Mouse (Mus musculus) ES-E14 (cell line): Measurements from ENCODE around the gene Plac1. TPM values are rescaled to one million over a fixed set of nuclear protein-coding genes. Genes with fewer than 3 reads are reported as not detected.
A peak's percentile ranks its signal among the peaks of the same experiment; 100 is the strongest.
"Not testable (repeated sequence)": the region's sequence is repeated elsewhere in the genome, so short reads cannot be mapped to it uniquely, and the experiment has no call there.

Source experiments
- DNase-seq: peaks from one replicate; pipeline ENCODE4 v3.0.0-alpha.2; 2013; ENCODE audit warnings: low read depth, low spot score
- H3K27ac ChIP-seq: 2 replicates; pipeline ENCODE4 v1.5.1; 2012; ENCODE audit warnings: low read depth, mild to moderate bottlenecking, low read length, moderate library complexity, mixed read lengths; ENCODE audit not compliant: poor library complexity, insufficient read depth, severe bottlenecking
- H3K36me3 ChIP-seq: 2 replicates; pipeline ENCODE4 v1.6.1; 2012; ENCODE audit warnings: mild to moderate bottlenecking, low read length, moderate library complexity, mixed read lengths; ENCODE audit not compliant: control insufficient read depth, poor library complexity, insufficient read depth, severe bottlenecking
- H3K4me1 ChIP-seq, 2 experiments: fragments of 150-350 bp in 1 of 2; sonication (generic) in 1 of 2; 2 replicates each; pipeline ENCODE4 v1.6.1; 2012; ENCODE audit warnings: low read length in 2 of 2, mild to moderate bottlenecking in 1 of 2, mixed read lengths in 1 of 2; ENCODE audit not compliant: control insufficient read depth in 2 of 2, insufficient read depth in 2 of 2, poor library complexity in 1 of 2
- H3K4me3 ChIP-seq, 2 experiments: fragments of 150-350 bp in 1 of 2; sonication (generic) in 1 of 2; 2 replicates each; pipeline ENCODE4 v1.5.1; 2012; ENCODE audit warnings: low read length in 2 of 2, low read depth in 1 of 2, mild to moderate bottlenecking in 1 of 2, mixed read lengths in 1 of 2; ENCODE audit not compliant: insufficient read depth in 1 of 2, poor library complexity in 1 of 2, severe bottlenecking in 1 of 2
- H3K9ac ChIP-seq: 2 replicates; pipeline ENCODE4 v1.6.1; 2012; ENCODE audit warnings: low read depth, mild to moderate bottlenecking, low read length, mixed read lengths; ENCODE audit not compliant: poor library complexity, insufficient read depth, severe bottlenecking
- H3K9me3 ChIP-seq: fragments of 150-350 bp; sonication (generic); 2 replicates; pipeline ENCODE4 v1.6.1; 2012; ENCODE audit warnings: low read depth, mild to moderate bottlenecking, low read length; ENCODE audit not compliant: control insufficient read depth, insufficient read depth
- CHD2 ChIP-seq: IDR thresholded peaks from 2 replicates; pipeline ENCODE4 v1.6.1; 2014; ENCODE audit warnings: mild to moderate bottlenecking, low read depth, low read length, inconsistent platforms
- HCFC1 ChIP-seq: IDR thresholded peaks from 2 replicates; pipeline ENCODE4 v1.6.1; 2012; ENCODE audit warnings: low read length, inconsistent platforms, borderline replicate concordance; ENCODE audit not compliant: insufficient read depth
- MAFK ChIP-seq: IDR thresholded peaks from 2 replicates; pipeline ENCODE4 v1.6.1; 2014; ENCODE audit warnings: mild to moderate bottlenecking, low read depth, low read length, inconsistent platforms; ENCODE audit not compliant: insufficient read depth
- ZC3H11A ChIP-seq: IDR thresholded peaks from 2 replicates; pipeline ENCODE4 v1.6.1; 2012; ENCODE audit warnings: low read depth, mild to moderate bottlenecking, inconsistent platforms, low read length, borderline replicate concordance
- ZNF384 ChIP-seq: IDR thresholded peaks from 2 replicates; pipeline ENCODE4 v1.6.1; 2012; ENCODE audit warnings: low read depth, low read length, inconsistent platforms
- in situ Hi-C, 2 experiments: fragments of 600-800 bp; cut with MboI; formaldehyde crosslinking; loops; one replicate each; pipeline ENCODE4 v1.15.1; 2025; ENCODE audit warnings: low sequenced_read_pairs in 2 of 2, inconsistent platforms in 1 of 2; ENCODE audit not compliant: unreplicated experiment in 2 of 2
- total RNA-seq: library from RNA; depleted of rRNA; stranded (reverse); fragments of 300-350 nt; gene quantifications from 2 replicates; pipeline ENCODE4 v1.2.3, GENCODE M21; 2012; rRNA removed

The Plac1 gene
- 0.42 and 5.7 TPM in 2 replicates for total RNA-seq

GRCm38 (mm10) chrX:53240011-53240410, at the start of gene Plac1:
Gene Plac1, minus strand, starts transcription at chrX:53240111.
- in situ Hi-C loops = no loop called here
- TF ChIP-seq HCFC1 = no peak
- no peak for TF ChIP-seq ZNF384
- TF ChIP-seq MAFK = no peak
- TF ChIP-seq ZC3H11A = no peak
- no peak for TF ChIP-seq CHD2
- H3K9ac ChIP-seq = no peak within 1 kb of the TSS
- H3K4me3 ChIP-seq = no peak within 1 kb of the TSS
- H3K9me3 ChIP-seq = no peaks in the 10 kb centered on the region
- no peaks in the 10 kb centered on the region for H3K36me3 ChIP-seq
- DNase-seq = no peak
- H3K27ac ChIP-seq = no peak within 1 kb of the TSS
- H3K4me1 ChIP-seq = no peaks in the 10 kb centered on the region

DNA sequence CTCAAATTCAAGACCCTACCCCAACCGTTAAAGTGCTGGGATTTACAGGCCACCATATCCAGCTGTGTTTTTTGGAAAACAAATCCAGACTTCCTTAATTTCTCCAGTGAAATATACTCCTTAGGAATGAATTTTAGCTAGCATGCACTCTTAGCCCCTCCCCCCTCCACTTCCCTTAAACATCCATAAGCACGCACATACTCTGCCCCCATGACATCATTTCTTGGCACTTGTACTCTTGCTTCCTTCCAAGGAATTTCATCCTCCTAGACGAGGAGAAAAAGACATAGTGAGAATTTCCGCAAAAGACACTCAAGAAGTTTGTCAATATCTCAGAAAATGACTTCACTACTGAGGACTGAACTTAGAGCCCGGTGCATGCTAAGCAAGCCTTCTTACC, 48.0 kb upstream of the Plac1 start:
- H3K4me1 ChIP-seq = no peaks in the 10 kb centered on the region
- in situ Hi-C loops = no loop called here
- H3K27ac ChIP-seq = no peak overlapping the region
- H3K4me3 ChIP-seq = no peak overlapping the region
- H3K9me3 ChIP-seq = no peaks in the 10 kb centered on the region
- no peak for TF ChIP-seq CHD2
- TF ChIP-seq ZC3H11A = no peak
- no peak for TF ChIP-seq HCFC1
- no peak for TF ChIP-seq MAFK
- no peak for TF ChIP-seq ZNF384
- no peak overlapping the region for H3K9ac ChIP-seq
- H3K36me3 ChIP-seq = no peaks in the 10 kb centered on the region
- DNase-seq = no peak

DNA sequence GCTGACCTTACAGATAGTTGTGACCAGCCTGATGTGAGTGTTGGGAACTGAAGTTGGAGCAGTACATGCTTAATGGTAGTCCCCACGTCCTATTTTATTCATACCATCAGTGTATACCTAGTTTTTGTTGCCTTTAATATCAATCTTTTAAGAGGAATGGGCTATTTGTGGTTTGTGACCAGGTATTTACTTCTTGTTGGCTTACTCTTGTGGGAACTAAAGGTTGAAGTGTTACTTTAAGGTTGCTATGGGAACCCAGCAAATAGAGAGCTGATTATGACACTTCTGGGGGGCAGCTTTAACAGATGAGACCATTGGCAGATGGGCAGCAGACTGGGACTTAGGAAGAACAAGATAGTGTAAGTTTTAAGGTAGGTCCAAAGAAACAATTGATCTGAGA, 33.2 kb upstream of the Plac1 start, which contains the start of gene Fam122c:
Gene Fam122c, plus strand, starts transcription at position 301 of the 400 bp plus-strand sequence.
- no peak for DNase-seq
- H3K27ac ChIP-seq = no peak within 1 kb of the TSS
- H3K4me1 ChIP-seq = no peaks in the 10 kb centered on the region
- TF ChIP-seq ZC3H11A (no peak), HCFC1 (no peak), MAFK (no peak), ZNF384 (no peak)
- H3K9ac ChIP-seq = no peak within 1 kb of the TSS
- H3K9me3 ChIP-seq = no peaks in the 10 kb centered on the region
- H3K4me3 ChIP-seq = no peak within 1 kb of the TSS
- H3K36me3 ChIP-seq = no peaks in the 10 kb centered on the region
- in situ Hi-C loops = no loop called here

GRCm38 (mm10) chrX:53271628-53272027, 31.7 kb upstream of the Plac1 start:
- H3K27ac ChIP-seq, DNase-seq, in situ Hi-C loops, H3K4me1 ChIP-seq, H3K36me3 ChIP-seq, H3K9me3 ChIP-seq, H3K4me3 ChIP-seq, H3K9ac ChIP-seq: not testable (repeated sequence)

- in situ Hi-C loops = no loop called here
- TF ChIP-seq CHD2 = no peak
- no peak for TF ChIP-seq HCFC1
- no peak for TF ChIP-seq MAFK
- TF ChIP-seq ZNF384 = no peak
- TF ChIP-seq ZC3H11A = no peak
- DNase-seq = no peak
Measured at GRCm38 (mm10) chrX:53270063-53270432, 30.1 kb upstream of the Plac1 start.

More at GRCm38 (mm10) chrX:53270063-53270432, 30.1 kb upstream of the Plac1 start:
- peak overlapping the region in 1 of 2 experiments; percentile 86; a peak in 3 of 4 replicates for H3K4me3 ChIP-seq
- peak overlapping the region; percentile 25; the same call in 1 of the 2 replicates for H3K9ac ChIP-seq
- no peaks in the 10 kb centered on the region for H3K4me1 ChIP-seq
- H3K36me3 ChIP-seq = no peaks in the 10 kb centered on the region
- no peak overlapping the region for H3K27ac ChIP-seq
- H3K9me3 ChIP-seq = no peaks in the 10 kb centered on the region
